Mouse (Mus musculus): ENCODE measurements around the gene Sh3bgrl2.
A peak's percentile ranks its signal among the peaks of the same experiment; 100 is the strongest.
"Not testable (repeated sequence)": the region's sequence is repeated elsewhere in the genome, so short reads cannot be mapped to it uniquely, and the experiment has no call there.

Sh3bgrl2 gene

DNA sequence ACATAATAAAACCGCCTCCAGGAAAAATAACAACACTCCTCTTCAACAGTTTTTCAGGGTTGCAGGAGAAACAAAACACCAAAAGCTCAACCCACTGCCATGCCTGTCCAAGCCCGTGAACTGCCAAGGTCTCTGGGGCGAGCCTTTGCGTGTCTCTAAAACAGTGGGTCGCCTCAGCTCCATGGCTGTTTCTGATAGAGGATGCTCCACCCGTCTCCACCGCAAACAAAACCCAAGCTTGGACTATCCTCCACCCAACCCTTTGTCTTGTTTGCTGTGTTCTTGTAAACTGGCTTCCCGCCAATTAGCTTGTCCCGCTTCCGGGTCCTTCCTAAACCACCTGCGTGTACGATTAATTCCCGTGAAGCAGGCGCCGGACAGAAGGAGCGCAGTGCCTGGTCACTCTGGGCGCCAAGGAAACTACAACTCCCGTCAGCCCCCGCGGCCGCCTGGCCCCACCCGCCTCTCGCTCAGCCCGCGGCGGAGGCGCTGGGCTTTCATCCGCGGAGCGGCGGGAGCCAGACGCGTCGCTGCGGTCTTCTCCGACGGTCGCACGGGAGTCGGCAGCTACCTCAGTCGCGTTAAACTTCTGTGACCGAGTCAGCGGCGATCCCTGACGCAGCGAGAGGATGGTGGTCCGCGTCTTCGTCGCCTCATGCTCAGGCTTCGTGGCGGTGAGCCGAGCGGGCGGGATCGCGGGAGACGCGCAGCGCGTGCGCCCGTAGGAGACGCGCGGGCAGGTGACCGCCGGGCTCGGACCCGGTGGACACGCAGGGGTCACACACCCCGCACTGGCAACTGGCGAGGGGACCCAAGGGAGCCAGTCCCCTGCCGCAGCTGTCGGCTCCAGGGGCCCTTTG is at the start of gene Sh3bgrl2:
Gene Sh3bgrl2, plus strand, starts transcription at position 498 of the 860 bp plus-strand sequence.
- DNase-seq: peak; percentile 82

DNA sequence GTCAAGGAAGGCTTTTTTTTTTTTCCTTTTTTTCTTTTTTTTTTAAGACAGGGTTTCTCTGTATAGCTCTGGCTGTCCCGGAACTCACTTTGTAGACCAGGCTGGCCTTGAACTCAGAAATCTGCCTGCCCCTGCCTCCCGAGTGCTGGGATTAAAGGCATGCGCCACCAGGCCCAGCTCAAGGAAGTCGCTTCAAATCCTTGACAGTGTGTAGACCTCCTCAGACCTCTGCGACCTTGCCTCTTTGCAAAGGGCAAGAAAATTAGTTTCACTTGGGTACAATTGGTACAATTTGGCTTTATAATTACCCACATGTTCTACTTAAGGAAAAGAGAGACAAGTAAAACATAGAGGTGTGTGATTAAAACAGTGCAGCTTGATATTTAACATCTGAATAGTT is 29.0 kb upstream of the Sh3bgrl2 start:
- DNase-seq: not testable (repeated sequence)

DNA sequence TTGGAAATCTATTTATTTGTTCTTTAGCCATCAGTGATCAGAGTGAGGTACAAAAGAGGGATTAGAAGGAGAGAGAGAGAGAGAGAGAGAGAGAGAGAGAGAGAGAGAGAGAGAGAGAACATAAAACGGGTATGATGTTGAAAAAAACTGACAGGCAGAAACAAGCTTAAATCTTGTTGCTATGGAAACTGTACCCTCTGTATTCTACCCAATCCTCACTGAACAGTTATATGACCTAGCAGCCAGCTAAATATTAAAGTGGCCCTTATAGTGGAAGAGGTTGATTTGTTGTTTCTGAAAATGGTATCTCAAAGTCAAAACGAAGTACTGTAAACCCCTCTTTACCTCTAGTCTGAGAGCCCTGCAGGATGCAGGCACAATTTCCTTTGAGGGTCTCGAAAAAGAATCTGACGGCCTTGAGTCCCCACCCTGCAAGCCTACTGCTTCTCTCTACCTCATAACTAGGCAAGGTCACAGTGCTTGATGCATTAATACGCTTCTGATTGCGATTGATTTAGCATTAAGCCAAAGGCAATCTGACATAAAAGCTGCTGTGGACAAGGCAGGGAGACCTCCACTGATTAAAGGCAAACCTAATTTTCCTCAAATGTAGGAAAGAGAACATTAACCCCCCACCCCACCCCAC is 28.5 kb upstream of the Sh3bgrl2 start:
- DNase-seq: no peak

DNA sequence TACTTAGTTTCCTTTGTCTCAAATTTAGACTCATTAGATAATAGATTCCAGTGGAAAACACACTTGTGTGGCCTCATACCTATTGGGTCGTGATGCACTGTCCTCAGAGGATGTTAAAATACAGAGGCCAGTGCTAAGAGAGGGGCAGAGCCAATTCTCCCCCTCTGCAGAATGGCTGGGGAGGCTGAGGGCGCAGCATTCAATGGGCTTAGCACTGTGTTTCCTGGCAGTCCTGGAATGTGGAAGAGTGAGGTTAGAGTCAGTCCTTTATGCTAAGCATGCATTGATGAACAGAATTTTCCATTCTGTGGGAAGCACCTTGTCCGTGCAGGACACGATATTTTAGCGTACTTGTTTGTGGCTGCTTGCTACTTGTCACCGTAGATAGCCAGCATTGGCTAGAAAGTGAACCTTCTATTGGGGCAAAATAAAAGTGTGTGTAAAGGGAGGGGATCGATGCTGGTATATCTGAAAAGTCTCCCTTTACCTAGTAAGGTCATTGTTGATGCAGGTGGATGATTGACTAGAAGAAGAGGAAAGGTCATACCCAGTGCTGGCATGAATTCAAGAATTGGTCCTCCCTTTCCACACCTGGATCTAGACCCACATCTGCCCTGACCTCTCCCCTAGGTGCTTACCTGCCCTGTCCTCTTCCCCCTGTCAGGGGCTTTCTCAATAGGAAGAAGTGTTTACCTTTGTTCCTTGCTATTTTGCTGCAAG is 20.6 kb upstream of the Sh3bgrl2 start:
- DNase-seq: no peak

DNA sequence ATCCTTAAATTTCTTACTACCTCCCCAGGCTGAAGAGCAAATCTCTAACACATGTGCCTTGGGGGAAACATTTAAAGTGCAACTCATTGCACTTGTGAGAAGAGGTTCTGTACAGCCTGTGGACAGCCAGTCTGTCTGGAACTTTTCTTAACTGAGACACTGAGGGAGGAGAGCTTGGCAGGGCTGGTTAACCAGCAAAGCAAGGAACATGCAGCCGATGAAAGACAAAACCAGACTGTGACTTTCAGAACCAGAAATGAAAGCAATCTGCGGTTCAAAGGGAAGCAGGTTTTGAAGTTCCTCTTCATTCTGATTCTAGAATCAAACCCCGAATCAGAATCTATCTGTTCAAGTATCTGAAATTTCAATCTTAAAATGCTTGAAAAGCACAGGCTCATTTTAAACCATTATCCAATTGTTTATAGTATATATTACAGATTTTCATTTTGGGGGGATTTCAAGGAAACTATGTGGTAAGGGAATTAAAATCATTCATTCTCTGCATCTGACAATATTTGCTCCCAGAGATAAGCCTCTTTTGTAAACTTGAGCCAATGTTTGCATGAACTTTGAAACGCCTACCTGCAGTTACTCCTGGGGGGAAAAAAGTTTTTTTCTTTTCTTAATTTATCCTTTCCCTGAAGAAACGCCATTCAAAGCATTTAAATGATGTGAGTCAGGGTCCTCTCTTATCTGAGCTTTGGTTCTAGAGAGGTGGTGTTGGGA is 14.9 kb upstream of the Sh3bgrl2 start:
- no peak for DNase-seq

DNA sequence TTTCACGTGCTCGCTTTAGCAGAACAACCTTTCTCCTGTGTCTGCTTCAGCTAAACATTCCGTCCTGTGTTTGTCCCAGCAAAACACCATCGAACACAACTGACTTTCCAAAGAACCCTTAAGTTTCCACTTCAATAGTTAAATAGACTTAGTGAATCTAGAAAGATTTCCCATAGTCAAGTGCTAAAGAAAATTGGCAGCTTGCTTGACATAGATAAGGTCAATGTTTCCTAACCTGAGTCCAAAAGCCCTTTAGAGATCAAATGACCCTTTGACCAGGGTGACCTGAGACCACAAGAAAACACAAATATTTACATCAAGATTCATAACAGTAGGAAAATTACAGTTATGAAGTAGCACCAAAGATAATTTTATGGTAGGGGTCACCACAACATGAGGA is 11.2 kb upstream of the Sh3bgrl2 start:
- no peak for DNase-seq

DNA sequence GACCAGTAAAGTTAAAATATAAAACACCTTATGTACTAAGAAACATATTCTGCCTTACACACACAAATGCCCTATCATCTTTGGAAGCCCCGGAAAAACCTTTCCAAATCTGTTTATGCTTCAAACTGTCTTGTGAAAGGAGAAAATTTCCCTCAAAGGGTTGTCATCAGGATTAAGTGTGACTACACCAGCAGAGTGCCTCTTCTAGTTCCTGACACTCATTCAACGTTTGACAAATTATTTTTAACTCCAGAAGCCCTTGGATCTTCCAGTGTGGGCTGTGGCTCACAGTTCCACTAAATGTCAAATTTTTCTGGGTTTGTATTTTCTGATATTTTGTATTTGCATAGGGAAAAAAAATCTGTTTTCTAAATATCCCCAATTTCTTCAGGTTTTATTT is 10.6 kb upstream of the Sh3bgrl2 start:
- no peak for DNase-seq

DNA sequence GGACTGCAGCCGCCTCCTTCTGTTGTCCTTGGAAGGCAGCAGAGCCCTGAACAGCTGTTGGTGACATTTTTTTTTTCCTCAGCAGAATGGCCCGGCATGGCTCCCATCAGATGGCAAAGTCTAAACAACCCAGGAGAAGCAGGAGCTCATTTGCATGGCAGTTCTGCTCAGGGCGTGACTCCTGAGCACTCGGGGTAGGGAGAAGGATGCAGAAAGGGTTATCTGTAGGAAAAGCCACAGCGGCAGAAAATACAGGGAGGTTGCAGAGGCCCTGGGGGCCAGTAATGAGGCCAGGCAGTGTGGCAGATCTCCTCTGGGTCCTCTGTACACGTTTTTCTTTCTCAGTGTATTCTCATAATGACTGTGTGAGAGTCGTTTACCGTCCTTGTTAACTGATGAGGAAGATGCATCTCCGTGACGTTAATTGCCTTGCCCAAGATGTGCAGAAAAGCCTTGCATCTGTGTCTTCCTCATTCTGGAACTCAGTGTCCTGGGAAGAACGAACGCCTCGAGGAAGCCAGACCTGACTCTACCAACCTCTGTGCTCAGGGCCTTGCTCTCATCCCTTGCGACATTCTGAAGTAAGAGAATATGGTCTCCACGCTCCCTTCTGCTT is 10.1 kb upstream of the Sh3bgrl2 start:
- peak; percentile 26 for DNase-seq

DNA sequence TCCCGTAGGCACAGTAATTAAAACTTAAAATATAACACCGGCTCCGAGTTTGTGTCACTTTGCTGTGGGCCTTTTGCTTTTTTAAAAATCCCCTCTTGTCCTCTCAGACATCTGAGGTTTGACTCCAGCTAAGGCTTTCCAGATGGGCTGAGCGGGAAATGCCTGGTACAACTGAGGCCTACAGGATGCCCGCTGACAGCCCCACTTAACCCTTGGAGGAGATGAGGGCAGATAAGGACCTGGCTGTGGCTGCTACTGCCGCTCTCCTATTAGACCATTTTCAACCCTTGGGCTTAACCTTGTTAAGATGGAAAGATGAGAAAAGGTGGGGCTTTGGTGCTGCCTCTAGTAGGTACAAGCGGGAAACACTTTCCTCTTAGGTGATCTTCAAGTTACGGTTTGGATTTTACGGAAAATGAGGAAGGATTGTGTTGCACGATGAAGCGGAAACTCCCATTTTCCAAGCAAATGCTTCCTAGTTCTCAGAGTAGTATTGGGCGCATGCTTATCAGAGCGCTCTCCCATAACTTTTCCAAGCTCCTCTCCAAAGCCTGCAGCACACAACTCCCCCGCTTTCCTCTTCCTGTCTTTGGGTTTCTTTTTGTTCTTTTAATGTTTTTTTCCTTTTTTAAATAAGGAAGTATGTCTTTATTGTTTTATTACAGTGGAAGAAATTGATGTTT is 8.2 kb upstream of the Sh3bgrl2 start:
- DNase-seq: no peak

DNA sequence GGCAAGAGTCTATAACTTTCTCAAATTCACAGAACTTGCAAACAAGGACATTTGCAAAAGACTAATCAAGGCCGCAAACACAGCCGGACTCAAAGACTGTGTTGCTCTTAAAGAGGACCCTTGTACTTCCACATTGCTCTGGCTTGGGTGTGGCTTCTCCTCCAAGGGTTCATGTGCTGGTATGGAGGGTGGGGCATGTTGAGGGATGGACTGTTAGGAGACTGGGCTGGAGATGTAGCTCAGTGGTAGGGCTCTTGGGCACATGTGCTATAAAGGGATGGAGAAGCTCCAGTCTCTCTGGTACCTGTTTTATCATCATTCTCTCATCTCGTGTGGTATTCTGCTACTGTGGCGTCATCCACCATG is 7.7 kb upstream of the Sh3bgrl2 start:
- no peak for DNase-seq

DNA sequence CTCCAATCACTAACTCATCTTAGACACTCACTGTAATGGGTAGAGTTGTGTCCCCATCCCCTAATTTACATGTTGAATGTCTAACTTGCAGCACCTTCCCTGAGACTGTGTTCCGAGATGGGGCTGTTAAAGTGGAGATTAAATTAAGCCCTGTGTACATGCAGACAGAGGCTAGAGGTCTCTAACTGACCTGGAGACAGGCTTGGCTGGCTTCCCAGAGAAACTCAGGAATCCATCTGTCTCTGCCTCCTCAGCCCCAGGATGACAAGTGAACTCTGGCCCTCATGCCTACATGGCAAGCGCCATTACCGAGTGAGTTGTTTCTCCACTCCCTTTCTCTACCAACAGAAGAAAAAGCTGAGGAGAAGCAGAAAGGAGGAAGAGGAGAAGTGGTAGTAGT is 7.2 kb upstream of the Sh3bgrl2 start:
- no peak for DNase-seq

DNA sequence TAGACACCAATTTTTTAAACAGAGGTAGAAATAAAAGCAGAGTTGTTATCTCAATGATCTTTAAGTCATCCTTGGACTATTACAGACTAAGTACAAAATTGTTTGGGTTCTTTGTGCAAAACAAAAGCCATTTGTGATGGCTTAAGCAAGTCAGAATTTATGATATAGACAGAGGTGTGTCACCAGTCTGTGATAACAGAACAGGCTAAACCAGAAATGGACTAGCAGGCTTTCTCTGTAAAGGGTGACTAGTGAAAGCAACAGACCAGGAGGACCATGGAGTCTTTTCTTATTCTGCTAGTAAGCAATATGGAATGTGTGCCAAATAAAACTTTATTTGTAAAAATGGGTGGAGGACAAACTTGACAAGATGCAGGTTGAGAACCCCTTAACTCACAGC is 2.9 kb upstream of the Sh3bgrl2 start:
- no peak for DNase-seq

DNA sequence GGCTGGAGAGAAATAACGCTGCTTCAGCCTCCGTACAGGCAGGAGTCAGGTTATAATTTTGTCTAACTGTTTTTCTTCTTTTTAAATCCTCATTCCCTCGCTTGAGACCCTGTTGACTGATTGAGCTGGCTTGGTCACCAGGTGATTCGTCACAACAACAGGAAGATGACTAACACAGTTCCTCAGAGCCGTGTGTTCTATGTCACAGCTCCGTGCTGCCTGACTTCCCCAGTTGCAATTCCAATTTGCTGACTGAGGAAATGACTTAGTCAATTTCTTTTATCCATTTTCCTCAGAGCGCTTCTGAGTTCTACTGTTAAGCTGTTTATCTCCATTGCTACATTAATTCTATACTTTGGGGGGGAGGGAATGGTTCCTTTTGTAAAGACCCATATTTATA is 1.8 kb upstream of the Sh3bgrl2 start:
- no peak for DNase-seq

DNA sequence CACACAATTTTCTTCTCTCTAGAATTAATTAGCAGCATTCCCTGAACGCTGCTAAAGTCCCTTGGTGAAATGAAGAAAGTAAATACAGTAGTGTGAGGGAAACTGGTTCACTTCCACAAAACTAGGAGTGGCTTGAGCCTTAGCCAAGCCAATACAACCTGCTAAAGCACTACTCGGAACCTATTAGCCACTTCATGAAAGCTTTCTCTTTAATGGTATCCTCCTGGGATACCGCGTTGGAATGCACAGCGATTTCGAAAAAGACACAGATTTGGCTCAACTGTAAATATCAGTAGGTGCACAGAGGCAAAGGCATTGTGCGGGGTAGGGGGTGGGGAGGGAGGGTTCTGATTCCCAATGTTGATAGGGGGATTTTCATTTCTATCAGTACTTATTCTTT is 898 bp upstream of the Sh3bgrl2 start:
- no peak for DNase-seq

DNA sequence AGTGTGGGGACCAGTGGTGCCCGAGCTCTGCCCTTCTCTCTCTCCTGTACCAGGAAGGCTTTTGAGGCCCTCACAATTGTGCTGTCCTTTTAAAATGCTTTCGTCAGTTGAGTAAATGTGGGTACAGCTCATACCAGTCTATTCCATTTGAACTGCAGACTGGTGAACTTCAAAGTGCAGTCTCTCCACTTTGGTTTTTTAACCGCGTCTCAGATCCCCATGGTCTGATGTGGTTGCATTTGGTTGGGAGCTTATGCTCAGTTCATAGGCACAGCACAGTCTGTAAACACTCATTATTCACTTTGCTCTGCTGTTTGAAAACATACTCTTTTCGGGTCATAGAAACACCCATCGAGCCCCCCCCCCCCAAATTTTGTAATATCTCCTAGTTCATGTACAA is 1.7 kb downstream of the Sh3bgrl2 start:
- DNase-seq: no peak

DNA sequence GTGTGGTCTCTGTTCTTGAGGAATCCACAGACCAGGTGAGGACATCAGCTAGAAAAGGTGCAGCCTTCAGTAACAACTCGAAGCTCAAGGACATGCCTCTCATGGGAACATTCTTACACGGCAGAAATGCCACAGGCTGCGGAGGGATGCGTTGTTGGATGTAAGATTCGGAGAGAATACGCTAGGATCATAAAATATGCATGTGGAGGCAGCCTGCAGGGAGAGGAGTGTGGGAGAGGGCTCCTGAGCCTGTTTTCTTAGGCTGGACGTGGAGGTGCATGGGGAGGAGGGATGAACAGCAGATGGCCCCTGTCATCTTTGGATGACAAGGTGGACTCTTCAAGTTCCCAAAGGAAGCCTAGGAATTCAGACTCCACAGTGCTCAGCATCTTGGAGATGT is 3.0 kb downstream of the Sh3bgrl2 start:
- DNase-seq: no peak

DNA sequence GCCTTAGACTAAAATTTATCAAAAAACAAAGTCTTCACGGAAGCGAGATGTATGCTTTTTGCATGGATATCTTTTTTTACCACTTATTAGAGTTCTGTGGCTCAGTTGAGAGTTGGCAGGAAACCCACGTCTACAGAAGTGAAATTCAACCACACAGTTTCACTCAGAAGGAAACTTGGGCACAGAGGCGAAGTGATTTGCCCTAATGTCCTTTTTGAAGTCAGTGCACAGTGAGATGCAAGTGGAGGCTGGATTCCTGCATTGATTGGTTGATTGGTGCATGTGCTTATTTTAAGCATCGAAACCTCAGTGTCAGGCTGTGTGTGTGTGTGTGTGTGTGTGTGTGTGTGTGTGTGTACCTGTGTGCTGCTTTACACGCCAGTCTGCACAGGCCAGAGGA is 3.5 kb downstream of the Sh3bgrl2 start:
- DNase-seq: no peak

DNA sequence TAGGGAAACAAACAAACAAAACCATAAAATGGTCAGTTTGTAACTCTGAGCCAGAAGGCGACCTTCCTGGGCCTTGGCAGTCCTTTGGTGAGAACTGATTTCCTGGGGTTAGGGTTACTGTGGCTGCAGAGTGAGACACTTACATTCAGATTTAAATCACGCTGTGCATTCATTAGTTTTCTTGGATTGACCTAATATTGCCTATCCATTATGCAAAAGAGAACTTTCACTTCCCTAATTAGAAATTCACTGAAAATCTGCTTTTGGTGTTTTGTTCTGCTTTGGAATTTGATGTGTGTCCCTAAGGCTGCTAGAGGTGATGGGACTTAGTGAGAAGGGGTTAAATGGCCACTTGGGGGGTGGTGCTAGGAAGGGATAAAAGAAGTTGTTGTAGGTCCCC is 7.5 kb downstream of the Sh3bgrl2 start:
- no peak for DNase-seq

DNA sequence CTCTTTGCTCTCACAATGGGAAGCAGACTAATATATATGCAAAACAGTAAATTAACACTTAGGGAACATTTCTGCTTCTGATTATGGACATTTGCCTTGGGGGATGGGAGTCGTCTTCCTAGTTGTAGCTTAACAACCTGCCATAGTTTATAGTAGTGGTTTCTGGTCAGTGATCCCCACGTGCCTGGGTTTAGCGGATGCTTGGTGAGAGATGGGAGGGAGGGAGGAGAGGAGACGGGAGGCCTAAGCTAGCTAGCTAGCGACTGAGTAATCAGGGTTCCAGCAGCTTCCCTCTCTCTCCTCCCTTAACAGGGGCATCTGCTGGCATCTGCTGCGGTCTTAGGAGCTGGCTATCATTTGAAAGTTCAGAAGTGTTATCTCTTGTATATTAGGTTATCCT is 8.1 kb downstream of the Sh3bgrl2 start:
- DNase-seq: no peak

DNA sequence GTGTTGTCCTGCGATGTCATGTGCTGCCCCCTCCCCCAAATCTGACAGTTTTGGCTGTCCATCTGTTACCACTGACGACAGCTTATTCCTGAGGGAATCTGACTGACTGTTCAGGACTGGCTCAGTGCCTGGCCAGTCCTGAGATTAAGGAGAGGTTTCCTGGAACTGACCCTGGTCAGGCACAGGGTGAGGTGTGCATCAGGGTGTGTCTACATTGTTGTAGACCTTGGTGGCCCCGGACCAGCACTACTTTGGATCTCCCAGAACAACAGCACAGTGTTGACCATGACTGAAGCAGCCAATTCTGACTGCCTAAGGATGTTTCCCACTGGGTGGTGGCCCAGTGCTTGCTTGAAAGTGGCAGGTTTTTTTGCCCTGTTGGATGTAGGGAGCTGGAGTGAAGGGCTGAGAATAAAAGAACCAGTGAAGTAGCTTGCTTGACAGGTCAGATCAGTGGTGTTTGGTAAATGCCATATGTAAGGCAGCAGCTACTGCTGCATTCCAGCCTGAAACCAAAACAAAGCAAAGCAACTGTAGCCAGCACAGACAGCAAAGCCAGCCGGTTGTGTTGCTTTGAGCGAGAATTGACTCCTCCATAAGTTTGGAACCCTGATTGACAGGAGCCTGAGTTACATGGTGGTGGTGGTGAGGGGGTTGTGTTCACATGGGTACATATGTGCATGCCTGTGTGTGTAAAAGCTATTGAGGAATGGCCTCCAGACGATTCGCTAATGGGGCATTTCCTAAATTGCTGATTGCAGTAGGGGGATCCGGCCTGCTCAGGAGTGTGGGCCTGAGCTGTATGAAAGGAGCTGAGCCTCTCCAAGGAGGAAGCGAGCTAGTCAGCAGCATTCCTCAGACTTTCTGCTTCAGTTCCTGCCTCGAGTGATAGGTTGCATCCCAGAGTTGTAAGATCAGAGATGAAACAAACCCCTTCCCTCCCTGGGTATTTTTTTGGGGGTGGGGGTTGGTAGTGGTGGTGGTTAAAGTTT is 8.9 kb downstream of the Sh3bgrl2 start:
- DNase-seq: peak; percentile 29

DNA sequence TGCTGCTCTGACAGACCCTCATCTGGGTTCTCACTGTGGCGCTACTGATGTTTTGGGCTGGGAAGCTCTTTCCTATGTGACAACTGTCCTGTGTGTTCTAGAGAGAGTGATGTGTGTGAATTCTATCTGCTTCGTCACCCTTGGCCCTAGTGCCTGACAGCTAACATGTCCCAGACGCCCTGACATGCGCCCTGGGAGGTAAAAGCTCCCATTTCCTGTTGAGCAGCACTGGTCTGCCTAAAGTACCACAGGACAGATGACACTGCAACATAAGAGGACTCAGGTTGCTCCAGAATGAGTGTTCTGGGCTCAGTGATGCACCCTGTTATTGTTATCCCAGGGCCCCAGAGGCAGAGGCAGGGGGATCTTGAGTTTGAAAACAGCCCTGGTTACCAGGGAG is 12.5 kb downstream of the Sh3bgrl2 start:
- no peak for DNase-seq

All from lung, postnatal 10 days (tissue).